Mouse (Mus musculus) MEL (cell line): ENCODE results near the gene Mturn. TPM values are rescaled to one million over a fixed set of nuclear protein-coding genes. Genes with fewer than 3 reads are reported as not detected.

Experiments
- DNase-seq: peaks from one replicate; pipeline ENCODE4 v3.0.0; 2011; ENCODE audit warnings: low read depth, low spot score
- H3K27ac ChIP-seq: 2 replicates; pipeline ENCODE4 v1.5.1; 2012; ENCODE audit warnings: low read depth, mild to moderate bottlenecking, control low read depth, low read length, moderate library complexity; ENCODE audit not compliant: control insufficient read depth
- H3K27me3 ChIP-seq, 2 experiments: fragments of 150-350 bp in 1 of 2; sonication (generic) in 1 of 2; 2 replicates each; pipeline ENCODE4 v1.6.1; 2012; ENCODE audit warnings: low read length in 2 of 2, mild to moderate bottlenecking in 2 of 2, improper control_type of control experiment in 1 of 2, moderate library complexity in 1 of 2; ENCODE audit not compliant: insufficient read depth in 2 of 2, control insufficient read depth in 1 of 2
- H3K36me3 ChIP-seq, 2 experiments: 2 replicates each; pipeline ENCODE4 v1.6.1; 2012 to 2014; ENCODE audit warnings: low read length in 2 of 2, improper control_type of control experiment in 1 of 2, inconsistent platforms in 1 of 2, mild to moderate bottlenecking in 1 of 2; ENCODE audit not compliant: insufficient read depth in 2 of 2, control insufficient read depth in 1 of 2
- H3K4me1 ChIP-seq, 2 experiments: fragments of 150-350 bp in 1 of 2; sonication (generic) in 1 of 2; 2 replicates each; pipeline ENCODE4 v1.6.1; 2012; ENCODE audit warnings: low read length in 2 of 2, improper control_type of control experiment in 1 of 2, mild to moderate bottlenecking in 1 of 2; ENCODE audit not compliant: insufficient read depth in 2 of 2, control insufficient read depth in 1 of 2
- H3K4me3 ChIP-seq, 2 experiments: fragments of 150-350 bp in 1 of 2; sonication (generic) in 1 of 2; 2 replicates each; pipeline ENCODE4 v1.5.1; 2012; ENCODE audit warnings: low read depth in 2 of 2, low read length in 2 of 2, mild to moderate bottlenecking in 2 of 2, moderate library complexity in 2 of 2, control low read depth in 1 of 2, improper control_type of control experiment in 1 of 2; ENCODE audit not compliant: control insufficient read depth in 1 of 2, insufficient read depth in 1 of 2
- H3K79me2 ChIP-seq: 2 replicates; pipeline ENCODE4 v1.6.1; 2012; ENCODE audit warnings: mild to moderate bottlenecking, low read length, moderate library complexity; ENCODE audit not compliant: control insufficient read depth, poor library complexity, insufficient read depth
- H3K9ac ChIP-seq: 2 replicates; pipeline ENCODE4 v1.6.1; 2012; ENCODE audit warnings: low read depth, mild to moderate bottlenecking, control low read depth, low read length, moderate library complexity; ENCODE audit not compliant: control insufficient read depth, poor library complexity, severe bottlenecking
- H3K9me3 ChIP-seq: fragments of 150-350 bp; sonication (generic); replicated peaks from 2 replicates; pipeline ENCODE4 v1.6.1; 2012; ENCODE audit warnings: mild to moderate bottlenecking, low read length, improper control_type of control experiment, moderate library complexity; ENCODE audit not compliant: insufficient read depth
- CHD1 ChIP-seq: IDR thresholded peaks from 2 replicates; pipeline ENCODE4 v1.6.1; 2012; ENCODE audit warnings: low read depth, mild to moderate bottlenecking, inconsistent platforms, low read length, improper control_type of control experiment
- CHD2 ChIP-seq: IDR thresholded peaks from 2 replicates; pipeline ENCODE4 v1.6.1; 2011; ENCODE audit warnings: low read length, improper control_type of control experiment
- E2F4 ChIP-seq: IDR thresholded peaks from 2 replicates; pipeline ENCODE4 v1.6.1; 2011; ENCODE audit warnings: low read depth, low read length, improper control_type of control experiment, borderline replicate concordance
- ETS1 ChIP-seq: IDR thresholded peaks from 2 replicates; pipeline ENCODE4 v1.6.1; 2012; ENCODE audit warnings: low read depth, mild to moderate bottlenecking, inconsistent platforms, low read length, improper control_type of control experiment, moderate library complexity
- GABPA ChIP-seq: IDR thresholded peaks from 2 replicates; pipeline ENCODE4 v1.6.1; 2012; ENCODE audit warnings: low read depth, mild to moderate bottlenecking, inconsistent platforms, low read length, improper control_type of control experiment, moderate library complexity
- GATA1 ChIP-seq: IDR thresholded peaks from 2 replicates; pipeline ENCODE4 v1.6.1; 2011; ENCODE audit warnings: low read depth, low read length, improper control_type of control experiment
- HCFC1 ChIP-seq: IDR thresholded peaks from 2 replicates; pipeline ENCODE4 v1.6.1; 2012; ENCODE audit warnings: low read depth, mild to moderate bottlenecking, inconsistent platforms, low read length, improper control_type of control experiment, moderate library complexity
- JUND ChIP-seq: IDR thresholded peaks from 2 replicates; pipeline ENCODE4 v1.6.1; 2011; ENCODE audit warnings: low read depth, mild to moderate bottlenecking, improper control_type of control experiment, low read length
- MAFK ChIP-seq: IDR thresholded peaks from 2 replicates; pipeline ENCODE4 v1.6.1; 2011; ENCODE audit warnings: low read depth, mild to moderate bottlenecking, low read length, improper control_type of control experiment, borderline replicate concordance
- MAZ ChIP-seq: IDR thresholded peaks from 2 replicates; pipeline ENCODE4 v1.6.1; 2012; ENCODE audit warnings: low read depth, mild to moderate bottlenecking, inconsistent platforms, low read length, improper control_type of control experiment
- MXI1 ChIP-seq: IDR thresholded peaks from 2 replicates; pipeline ENCODE4 v1.6.1; 2011; ENCODE audit warnings: mild to moderate bottlenecking, low read depth, low read length, improper control_type of control experiment
- NRF1 ChIP-seq: IDR thresholded peaks from 2 replicates; pipeline ENCODE4 v1.6.1; 2014; ENCODE audit warnings: low read depth, mild to moderate bottlenecking, inconsistent platforms, low read length, improper control_type of control experiment, moderate library complexity; ENCODE audit not compliant: poor library complexity, insufficient read depth, severe bottlenecking
- POLR2AphosphoS2 ChIP-seq: IDR thresholded peaks from 2 replicates; pipeline ENCODE4 v1.6.1; 2011; ENCODE audit warnings: low read length, improper control_type of control experiment
- POLR2AphosphoS5 ChIP-seq: IDR thresholded peaks from 2 replicates; pipeline ENCODE4 v1.6.1; 2012; ENCODE audit warnings: low read depth, borderline replicate concordance, mild to moderate bottlenecking, inconsistent platforms, low read length, moderate library complexity, mixed read lengths
- RAD21 ChIP-seq: IDR thresholded peaks from 2 replicates; pipeline ENCODE4 v1.6.1; 2011; ENCODE audit warnings: mild to moderate bottlenecking, low read depth, low read length, improper control_type of control experiment
- SIN3A ChIP-seq: IDR thresholded peaks from 2 replicates; pipeline ENCODE4 v1.6.1; 2012; ENCODE audit warnings: low read length, improper control_type of control experiment, inconsistent platforms
- TAL1 ChIP-seq: IDR thresholded peaks from 2 replicates; pipeline ENCODE4 v1.6.1; 2012; ENCODE audit warnings: mild to moderate bottlenecking, inconsistent platforms, low read length, moderate library complexity, mixed read lengths
- TCF12 ChIP-seq: IDR thresholded peaks from 2 replicates; pipeline ENCODE4 v1.6.1; 2014; ENCODE audit warnings: low read depth, mild to moderate bottlenecking, inconsistent platforms, low read length, improper control_type of control experiment, moderate library complexity
- UBTF ChIP-seq: IDR thresholded peaks from 2 replicates; pipeline ENCODE4 v1.6.1; 2012; ENCODE audit warnings: low read depth, mild to moderate bottlenecking, inconsistent platforms, low read length, improper control_type of control experiment, moderate library complexity, borderline replicate concordance; ENCODE audit not compliant: insufficient read depth
- USF1 ChIP-seq: IDR thresholded peaks from 2 replicates; pipeline ENCODE4 v1.6.1; 2014; ENCODE audit warnings: low read depth, mild to moderate bottlenecking, inconsistent platforms, low read length, improper control_type of control experiment, moderate library complexity
- USF2 ChIP-seq, 2 experiments: IDR thresholded peaks; 2 replicates each; pipeline ENCODE4 v1.6.1; 2011 to 2012; ENCODE audit warnings: improper control_type of control experiment in 2 of 2, low read length in 2 of 2, borderline replicate concordance in 1 of 2, inconsistent platforms in 1 of 2, low read depth in 1 of 2, mild to moderate bottlenecking in 1 of 2; ENCODE audit not compliant: insufficient read depth in 1 of 2
- polyA plus RNA-seq, 2 experiments: library from polyadenylated mRNA; stranded (reverse) in 1 of 2; unstranded in 1 of 2; fragments of >175 nt in 1 of 2; fragments of >200 nt in 1 of 2; gene quantifications; 2 replicates each; pipeline versions ENCODE4 v1.2.1 to v1.2.4; 2012; ENCODE audit warnings: low replicate concordance in 2 of 2, low read depth in 1 of 2; ENCODE audit not compliant: insufficient read length in 2 of 2, insufficient read depth in 1 of 2, missing spikeins in 1 of 2
- total RNA-seq: library from RNA; depleted of rRNA; stranded (reverse); fragments of 300-350 nt; gene quantifications from 2 replicates; pipeline ENCODE4 v1.2.3, GENCODE M21; 2012

The Mturn gene
- total and polyA plus RNA-seq, 3 experiments, result 0.31 to 1.1 TPM; not detected in 1

- TF ChIP-seq MAZ (no peak), GABPA (no peak), MAFK (no peak), UBTF (no peak), SIN3A (no peak), USF1 (no peak), MXI1 (no peak), TCF12 (no peak), TAL1 (no peak), HCFC1 (no peak), GATA1 (no peak), ETS1 (no peak), USF2 (IDR thresholded peaks at IDR 0.05; ENCODE audit: borderline replicate concordance in 1 of 2, insufficient read depth in 1 of 2, low read depth in 1 of 2, low read length in 2 of 2) (no peak), CHD1 (no peak), POLR2AphosphoS5 (no peak), NRF1 (no peak), JUND (no peak), RAD21 (no peak)
- Histone ChIP-seq H3K9ac (no peak overlapping the region), H3K36me3 (no peaks in the 10 kb centered on the region; a peak in 1 of 4 replicates), H3K4me1 (no peaks in the 10 kb centered on the region), H3K4me3 (no peak overlapping the region), H3K27ac (no peak overlapping the region), H3K27me3 (no peaks in the 10 kb centered on the region), H3K79me2 (no peaks in the 10 kb centered on the region), H3K9me3 (no peaks in the 10 kb centered on the region)
- DNase-seq, result no peak
These were observed 41.5 kb upstream of the Mturn start for GRCm38 (mm10) chr6:54639877-54640276.

- TF ChIP-seq POLR2AphosphoS2, result no peak
- TF ChIP-seq USF1, result no peak
- TF ChIP-seq TAL1, result no peak
- no peak for TF ChIP-seq CHD2
- TF ChIP-seq E2F4, result no peak
- Histone ChIP-seq H3K9ac (no peak overlapping the region), H3K27ac (no peak overlapping the region)
These were observed 39.5 kb upstream of the Mturn start for GRCm38 (mm10) chr6:54641953-54642352.

More at GRCm38 (mm10) chr6:54641953-54642352, 39.5 kb upstream of the Mturn start:
- no peaks in the 10 kb centered on the region for H3K79me2 ChIP-seq
- H3K4me1 ChIP-seq, result no peaks in the 10 kb centered on the region
- no peaks in the 10 kb centered on the region for H3K9me3 ChIP-seq
- no peak overlapping the region for H3K4me3 ChIP-seq
- DNase-seq, result no peak
- H3K27me3 ChIP-seq, result no peaks in the 10 kb centered on the region
- H3K36me3 ChIP-seq, result no peaks in the 10 kb centered on the region; a peak in 1 of 4 replicates
